Mouse (Mus musculus): Measurements from ENCODE around the gene Xylt1. TPM values are rescaled to one million over a fixed set of nuclear protein-coding genes. Genes with fewer than 3 reads are reported as not detected.
A peak's percentile ranks its signal among the peaks of the same experiment; 100 is the strongest.

Gene Xylt1
- polyA plus RNA-seq, 1 experiment from 2014 or later: 2.3 TPM

- WGBS: 86% methylated on average over 8 of the region's 8 CpGs
- peaks cover 17% of the 10 kb centered on the region; the same call in 1 of the 2 replicates for H3K36me3 ChIP-seq (replicated peaks)
- H3K4me1 ChIP-seq: peaks cover 23% of the 10 kb centered on the region
- H3K9me3 ChIP-seq: no peaks in the 10 kb centered on the region
- no peak for DNase-seq (ENCODE audit: extremely low spot score, low spot score)
- no peak overlapping the region for H3K4me3 ChIP-seq
- H3K27ac ChIP-seq: peak overlapping the region; percentile 40; the same call in 1 of the 2 replicates
- H3K27me3 ChIP-seq (ENCODE audit: poor library complexity, severe bottlenecking): no peaks in the 10 kb centered on the region
Measured at GRCm38 (mm10) chr7:117494618-117495310, 114.0 kb downstream of the Xylt1 start.

GRCm38 (mm10) chr7:117495751-117496150 lies 115.0 kb downstream of the Xylt1 start:
- WGBS: 82% methylated on average over 8 of the region's 8 CpGs
- no peaks in the 10 kb centered on the region for H3K27me3 ChIP-seq (ENCODE audit: poor library complexity, severe bottlenecking)
- no peak for DNase-seq (ENCODE audit: extremely low spot score, low spot score)

GRCm38 (mm10) chr7:117498173-117498572 lies 117.4 kb downstream of the Xylt1 start:
- H3K36me3 ChIP-seq (replicated peaks): peaks cover 18% of the 10 kb centered on the region; the same call in 1 of the 2 replicates
- H3K9me3 ChIP-seq: peaks cover 10% of the 10 kb centered on the region
- 86% methylated on average over 2 of the region's 2 CpGs for WGBS
- H3K27me3 ChIP-seq (ENCODE audit: poor library complexity, severe bottlenecking): no peaks in the 10 kb centered on the region
- DNase-seq (ENCODE audit: extremely low spot score, low spot score): no peak
- H3K4me3 ChIP-seq: no peak overlapping the region
- H3K4me1 ChIP-seq: peaks cover 23% of the 10 kb centered on the region
- H3K27ac ChIP-seq: no peak overlapping the region

More at GRCm38 (mm10) chr7:117495751-117496150, 115.0 kb downstream of the Xylt1 start:
- H3K4me1 ChIP-seq: peaks cover 17% of the 10 kb centered on the region
- H3K9me3 ChIP-seq: peaks cover under 1% of the 10 kb centered on the region; the same call in 1 of the 2 replicates
- no peak overlapping the region for H3K27ac ChIP-seq
- H3K4me3 ChIP-seq: no peak overlapping the region
- peaks cover 17% of the 10 kb centered on the region; the same call in 1 of the 2 replicates for H3K36me3 ChIP-seq (replicated peaks)

GRCm38 (mm10) chr7:117501355-117502181 lies 120.8 kb downstream of the Xylt1 start:
- no peak overlapping the region for H3K4me3 ChIP-seq
- WGBS: 66% methylated on average over 15 of the region's 15 CpGs
- peaks cover 8% of the 10 kb centered on the region for H3K4me1 ChIP-seq
- H3K9me3 ChIP-seq: peaks cover 10% of the 10 kb centered on the region
- DNase-seq (ENCODE audit: extremely low spot score, low spot score): no peak
- H3K27ac ChIP-seq: no peak overlapping the region
- H3K36me3 ChIP-seq (replicated peaks): peaks cover 11% of the 10 kb centered on the region; the same call in 1 of the 2 replicates
- no peaks in the 10 kb centered on the region for H3K27me3 ChIP-seq (ENCODE audit: poor library complexity, severe bottlenecking)

- DNase-seq (ENCODE audit: extremely low spot score, low spot score): no peak
- H3K27me3 ChIP-seq (ENCODE audit: poor library complexity, severe bottlenecking): no peaks in the 10 kb centered on the region
- peaks cover 10% of the 10 kb centered on the region for H3K9me3 ChIP-seq
- no peak overlapping the region for H3K4me3 ChIP-seq
- 91% methylated on average over 5 of the region's 5 CpGs for WGBS
- H3K36me3 ChIP-seq (replicated peaks): peaks cover 11% of the 10 kb centered on the region; the same call in 1 of the 2 replicates
- H3K4me1 ChIP-seq: peaks cover 8% of the 10 kb centered on the region
- no peak overlapping the region for H3K27ac ChIP-seq
Measured at GRCm38 (mm10) chr7:117502415-117502814, 121.6 kb downstream of the Xylt1 start.

- Histone ChIP-seq H3K4me1 (peaks cover 8% of the 10 kb centered on the region), H3K27ac (no peak overlapping the region), H3K27me3 (ENCODE audit: poor library complexity, severe bottlenecking) (no peaks in the 10 kb centered on the region), H3K9me3 (peaks cover 10% of the 10 kb centered on the region), H3K4me3 (no peak overlapping the region), H3K36me3 (replicated peaks) (peaks cover 11% of the 10 kb centered on the region; the same call in 1 of the 2 replicates)
- 88% methylated on average over 9 of the region's 9 CpGs for WGBS
- no peak for DNase-seq (ENCODE audit: extremely low spot score, low spot score)
Measured at GRCm38 (mm10) chr7:117503714-117504113, 122.9 kb downstream of the Xylt1 start.

GRCm38 (mm10) chr7:117505791-117506190 lies 125.0 kb downstream of the Xylt1 start:
- no peak overlapping the region for H3K27ac ChIP-seq
- no peak overlapping the region for H3K4me3 ChIP-seq
- WGBS: 83% methylated on average over 3 of the region's 3 CpGs
- H3K4me1 ChIP-seq: peaks cover 12% of the 10 kb centered on the region
- H3K36me3 ChIP-seq (replicated peaks): peaks cover 9% of the 10 kb centered on the region; the same call in 1 of the 2 replicates
- H3K9me3 ChIP-seq: peaks cover 9% of the 10 kb centered on the region
- no peak for DNase-seq (ENCODE audit: extremely low spot score, low spot score)
- H3K27me3 ChIP-seq (ENCODE audit: poor library complexity, severe bottlenecking): no peaks in the 10 kb centered on the region

GRCm38 (mm10) chr7:117507351-117507750 lies 126.6 kb downstream of the Xylt1 start:
- H3K9me3 ChIP-seq: no peaks in the 10 kb centered on the region
- no peak for DNase-seq (ENCODE audit: extremely low spot score, low spot score)

GRCm38 (mm10) chr7:117508090-117508489 lies 127.3 kb downstream of the Xylt1 start:
- Histone ChIP-seq H3K36me3 (replicated peaks) (peaks cover 6% of the 10 kb centered on the region; the same call in 1 of the 2 replicates), H3K27ac (no peak overlapping the region), H3K4me3 (no peak overlapping the region), H3K9me3 (no peaks in the 10 kb centered on the region), H3K4me1 (peaks cover 4% of the 10 kb centered on the region; the same call in 1 of the 2 replicates), H3K27me3 (ENCODE audit: poor library complexity, severe bottlenecking) (no peaks in the 10 kb centered on the region)
- WGBS: 92% methylated on average over 8 of the region's 8 CpGs
- no peak for DNase-seq (ENCODE audit: extremely low spot score, low spot score)

More at GRCm38 (mm10) chr7:117507351-117507750, 126.6 kb downstream of the Xylt1 start:
- Histone ChIP-seq H3K36me3 (replicated peaks) (no peaks in the 10 kb centered on the region), H3K27ac (no peak overlapping the region), H3K4me1 (peaks cover 4% of the 10 kb centered on the region; the same call in 1 of the 2 replicates), H3K27me3 (ENCODE audit: poor library complexity, severe bottlenecking) (no peaks in the 10 kb centered on the region), H3K4me3 (no peak overlapping the region)
- 93% methylated on average over 10 of the region's 10 CpGs for WGBS

GRCm38 (mm10) chr7:117510113-117510512 lies 129.3 kb downstream of the Xylt1 start:
- Histone ChIP-seq H3K4me1 (peaks cover 16% of the 10 kb centered on the region; the same call in 1 of the 2 replicates), H3K36me3 (replicated peaks) (peaks cover 18% of the 10 kb centered on the region), H3K27me3 (ENCODE audit: poor library complexity, severe bottlenecking) (no peaks in the 10 kb centered on the region), H3K4me3 (no peak overlapping the region), H3K27ac (0 out of 2 replicates have a peak overlapping the region, but pooled peaks have one; percentile 12), H3K9me3 (no peaks in the 10 kb centered on the region; the same call in 1 of the 2 replicates)
- WGBS: 88% methylated on average over 2 of the region's 2 CpGs
- DNase-seq (ENCODE audit: extremely low spot score, low spot score): no peak

GRCm38 (mm10) chr7:117512301-117512700 lies 131.5 kb downstream of the Xylt1 start:
- Histone ChIP-seq H3K27me3 (ENCODE audit: poor library complexity, severe bottlenecking) (no peaks in the 10 kb centered on the region), H3K4me3 (no peak overlapping the region), H3K27ac (no peak overlapping the region), H3K4me1 (peaks cover 31% of the 10 kb centered on the region), H3K9me3 (no peaks in the 10 kb centered on the region; the same call in 1 of the 2 replicates), H3K36me3 (replicated peaks) (peaks cover 18% of the 10 kb centered on the region)
- 81% methylated on average over 2 of the region's 2 CpGs for WGBS
- DNase-seq (ENCODE audit: extremely low spot score, low spot score): no peak

GRCm38 (mm10) chr7:117515794-117516193 lies 135.0 kb downstream of the Xylt1 start:
- H3K9me3 ChIP-seq: no peaks in the 10 kb centered on the region; the same call in 1 of the 2 replicates
- no peak for DNase-seq (ENCODE audit: extremely low spot score, low spot score)
- H3K27me3 ChIP-seq (ENCODE audit: poor library complexity, severe bottlenecking): no peaks in the 10 kb centered on the region
- H3K27ac ChIP-seq: no peak overlapping the region
- peaks cover 18% of the 10 kb centered on the region for H3K36me3 ChIP-seq (replicated peaks)
- 42% methylated on average over 1 of the region's 1 CpGs for WGBS
- H3K4me1 ChIP-seq: peaks cover 27% of the 10 kb centered on the region
- H3K4me3 ChIP-seq: no peak overlapping the region
